Mouse (Mus musculus) neural tube, embryonic 15.5 days (tissue): Measurements from ENCODE around the gene Otos. TPM values are rescaled to one million over a fixed set of nuclear protein-coding genes. Genes with fewer than 3 reads are reported as not detected.

Experiments used
- ATAC-seq: fragments of 200-750 bp; cut with Nextera tagmentation; 2 replicates; pipeline ENCODE4 v1.8.0; 2017; ENCODE audit warnings: mild to moderate bottlenecking, moderate TSS enrichment, moderate library complexity; ENCODE audit not compliant: low FRiP score
- H3K27ac ChIP-seq: fragments of 300-500 bp; sonication (generic); replicated peaks from 2 replicates; pipeline ENCODE4 v1.5.1; 2015; ENCODE audit warnings: mild to moderate bottlenecking, inconsistent platforms
- H3K27me3 ChIP-seq: fragments of 300-500 bp; sonication (generic); replicated peaks from 2 replicates; pipeline ENCODE4 v1.6.1; 2015; ENCODE audit warnings: inconsistent platforms
- H3K36me3 ChIP-seq: fragments of 300-500 bp; sonication (generic); 2 replicates; pipeline ENCODE4 v1.6.1; 2015; ENCODE audit warnings: inconsistent platforms
- H3K4me1 ChIP-seq: fragments of 300-500 bp; sonication (generic); 2 replicates; pipeline ENCODE4 v1.6.1; 2015; ENCODE audit warnings: inconsistent platforms
- H3K4me2 ChIP-seq: fragments of 300-500 bp; sonication (generic); 2 replicates; pipeline ENCODE4 v1.6.1; 2015; ENCODE audit warnings: inconsistent platforms, mild to moderate bottlenecking, moderate library complexity
- H3K4me3 ChIP-seq: fragments of 300-500 bp; sonication (generic); replicated peaks from 2 replicates; pipeline ENCODE4 v1.5.1; 2015; ENCODE audit warnings: mild to moderate bottlenecking, inconsistent platforms
- H3K9ac ChIP-seq: fragments of 300-500 bp; sonication (generic); replicated peaks from 2 replicates; pipeline ENCODE4 v1.6.1; 2015; ENCODE audit warnings: mild to moderate bottlenecking, inconsistent platforms
- H3K9me3 ChIP-seq: fragments of 300-500 bp; sonication (generic); replicated peaks from 2 replicates; pipeline ENCODE4 v1.6.1; 2016; ENCODE audit warnings: inconsistent platforms
- WGBS: fragments of 180-500 bp; shearing (Covaris S2); methylation state at CpG from one replicate; pipeline ENCODE4 v1.1.7; 2015; ENCODE audit warnings: mixed read lengths; 5-methylcytosine and 5-hydroxymethylcytosine counted together
- polyA plus RNA-seq: library from polyadenylated mRNA; unstranded; fragments of >200 nt; fragmentation: Nextera tagmentation; extraction: Ambion mirVana; gene quantifications from 2 replicates; pipeline ENCODE4 v1.2.1, GENCODE M21; 2015

The Otos gene
- polyA plus RNA-seq, result 0.33 and 0.73 TPM in 2 replicates

DNA sequence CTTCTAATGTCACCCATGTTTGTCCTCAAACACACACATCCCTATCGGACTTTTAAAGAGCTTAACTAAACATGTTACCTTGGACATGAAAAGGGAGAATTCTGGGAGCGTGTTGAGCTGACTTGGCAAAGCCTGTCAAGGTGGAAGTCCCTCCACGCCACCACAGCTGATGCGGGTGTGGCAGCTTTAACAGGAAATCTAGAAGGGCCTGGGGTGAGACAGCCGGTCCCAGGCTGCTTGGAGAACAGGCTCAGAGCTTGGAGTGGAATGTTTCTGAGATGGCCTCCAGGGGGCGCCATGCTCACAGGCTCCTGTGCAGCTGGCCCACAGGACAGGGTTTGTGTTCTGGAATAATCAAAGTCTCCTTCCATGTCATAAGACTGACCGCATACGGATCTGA, at the start of gene Otos:
TSS of gene Otos (minus strand) at position 169 of the 400 bp plus-strand sequence.
- 0 out of 2 replicates have a peak, but pooled peaks cover 3% of the 10 kb centered on the region for H3K27me3 ChIP-seq
- WGBS, result 28% methylated on average over 8 of the region's 8 CpGs
- no peak within 1 kb of the TSS for H3K4me3 ChIP-seq
- no peaks in the 10 kb centered on the region for H3K9me3 ChIP-seq
- peaks cover 15% of the 10 kb centered on the region for H3K4me1 ChIP-seq
- ATAC-seq, result peak; percentile 69; the same call in 1 of the 2 replicates
- H3K4me2 ChIP-seq, result peak within 1 kb of the TSS; percentile 28
- H3K36me3 ChIP-seq, result no peaks in the 10 kb centered on the region
- H3K9ac ChIP-seq, result 0 out of 2 replicates have a peak within 1 kb of the TSS, but pooled peaks have one; percentile 1
- H3K27ac ChIP-seq, result 0 out of 2 replicates have a peak within 1 kb of the TSS, but pooled peaks have one; percentile 13

DNA sequence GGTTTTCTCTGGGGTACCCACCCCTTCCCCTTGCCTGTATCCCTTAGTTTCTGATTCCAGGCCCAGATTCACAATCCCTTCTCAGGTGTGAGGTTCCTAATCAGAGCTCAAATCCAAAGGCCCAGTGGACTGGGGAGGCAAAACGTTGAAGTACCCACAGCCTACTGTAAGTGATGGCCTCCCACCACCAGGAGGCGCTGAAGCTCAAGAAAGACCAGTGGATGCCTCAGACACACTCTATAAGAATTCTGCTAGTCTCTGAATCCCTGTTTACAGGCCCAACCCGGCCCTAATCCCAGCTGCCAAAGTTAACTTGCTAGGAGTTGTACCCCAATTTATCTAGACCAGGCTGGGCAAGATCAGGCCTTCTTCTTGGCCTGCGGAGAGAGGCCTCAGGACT, 48.2 kb upstream of the Otos start:
- H3K27me3 ChIP-seq, result no peaks in the 10 kb centered on the region
- H3K4me3 ChIP-seq, result no peak overlapping the region
- H3K4me1 ChIP-seq, result peaks cover 6% of the 10 kb centered on the region
- no peaks in the 10 kb centered on the region for H3K9me3 ChIP-seq
- H3K9ac ChIP-seq, result no peak overlapping the region
- ATAC-seq, result no peak
- WGBS, result 32% methylated on average over 4 of the region's 4 CpGs
- no peak overlapping the region for H3K4me2 ChIP-seq
- H3K36me3 ChIP-seq, result no peaks in the 10 kb centered on the region
- H3K27ac ChIP-seq, result no peak overlapping the region

DNA sequence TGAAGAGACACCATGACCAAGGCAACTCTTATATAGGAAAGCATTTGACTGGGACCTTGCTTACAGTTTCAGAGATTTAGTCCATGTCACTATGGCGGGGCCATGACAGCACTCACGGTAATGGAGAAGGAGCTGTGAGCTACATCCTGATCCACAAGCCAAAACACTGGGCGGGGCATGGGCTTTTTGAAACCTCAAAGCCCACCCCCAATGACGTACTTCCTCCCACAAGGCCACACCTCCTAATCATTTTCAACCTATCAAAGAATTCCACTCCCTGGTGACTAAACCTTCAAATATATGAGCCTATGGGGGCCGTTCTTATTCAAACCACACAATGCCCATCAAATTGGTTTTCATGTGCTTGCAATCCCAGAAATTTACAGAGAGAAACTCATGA, 47.1 kb upstream of the Otos start:
- WGBS, result 83% methylated on average over 5 of the region's 5 CpGs
- H3K4me1 ChIP-seq, result peaks cover 6% of the 10 kb centered on the region
- H3K4me2 ChIP-seq, result no peak overlapping the region
- no peak for ATAC-seq
- no peaks in the 10 kb centered on the region for H3K36me3 ChIP-seq
- no peak overlapping the region for H3K27ac ChIP-seq
- H3K27me3 ChIP-seq, result no peaks in the 10 kb centered on the region
- no peaks in the 10 kb centered on the region for H3K9me3 ChIP-seq
- no peak overlapping the region for H3K4me3 ChIP-seq
- H3K9ac ChIP-seq, result no peak overlapping the region

DNA sequence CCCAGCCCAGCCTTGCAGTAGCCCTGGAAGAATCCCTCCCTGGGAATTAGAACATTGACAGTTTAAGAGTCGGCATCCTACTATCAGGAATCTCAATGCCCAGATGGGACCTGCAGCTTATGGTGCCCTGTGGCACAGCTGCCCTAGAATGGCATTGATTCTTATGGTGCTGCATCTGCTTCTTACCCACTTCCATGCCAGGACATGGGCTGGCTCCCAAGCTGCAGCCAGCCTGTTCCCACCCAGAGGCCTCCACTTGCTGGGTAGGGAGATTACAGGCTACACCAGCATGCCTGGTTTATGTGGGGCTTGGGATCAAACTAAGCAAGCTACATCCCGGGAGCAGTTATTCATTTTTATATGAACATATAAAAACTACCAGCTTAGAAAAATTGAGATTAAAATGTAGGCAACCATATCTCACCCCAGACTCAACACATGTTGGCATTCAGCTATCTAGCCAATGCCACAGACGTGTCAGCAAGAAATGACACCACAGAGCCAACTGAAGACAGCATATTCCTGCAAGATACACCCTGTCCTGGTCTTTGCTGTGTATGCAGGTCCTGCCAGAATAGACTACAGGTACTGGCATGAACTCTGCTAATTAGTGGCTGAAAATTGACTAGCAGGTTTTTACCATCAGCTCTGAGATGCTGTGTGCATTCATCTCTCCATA, 42.7 kb upstream of the Otos start:
- Histone ChIP-seq H3K27me3 (no peaks in the 10 kb centered on the region), H3K9me3 (no peaks in the 10 kb centered on the region), H3K9ac (no peak overlapping the region), H3K27ac (no peak overlapping the region), H3K4me1 (0 out of 2 replicates have a peak, but pooled peaks cover 10% of the 10 kb centered on the region), H3K4me2 (no peak overlapping the region), H3K4me3 (no peak overlapping the region), H3K36me3 (no peaks in the 10 kb centered on the region)
- 74% methylated on average over 3 of the region's 3 CpGs for WGBS
- no peak for ATAC-seq

DNA sequence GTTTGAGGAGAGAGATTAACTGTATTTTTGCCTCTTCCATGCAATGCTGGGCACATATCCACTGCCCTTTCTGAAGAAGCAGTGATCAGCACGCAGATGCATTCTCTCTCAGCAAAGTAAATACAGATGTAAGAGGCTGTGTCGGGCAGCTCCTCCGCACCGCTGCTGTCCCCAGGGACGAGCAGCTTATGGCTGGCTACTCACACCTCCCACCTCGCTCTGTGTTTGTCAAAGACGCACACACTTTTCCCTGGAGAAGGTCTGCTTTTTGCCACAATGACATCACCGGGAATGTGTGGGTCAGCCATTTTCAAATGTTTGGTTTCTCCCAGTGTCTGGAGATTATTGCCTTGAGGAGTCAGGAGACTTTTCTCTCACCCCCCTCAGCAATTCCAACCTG, 38.4 kb upstream of the Otos start:
- WGBS, result 62% methylated on average over 8 of the region's 8 CpGs
- Histone ChIP-seq H3K27ac (no peak overlapping the region), H3K27me3 (no peaks in the 10 kb centered on the region), H3K9me3 (no peaks in the 10 kb centered on the region), H3K4me3 (no peak overlapping the region), H3K4me1 (0 out of 2 replicates have a peak, but pooled peaks cover 13% of the 10 kb centered on the region), H3K9ac (no peak overlapping the region), H3K4me2 (no peak overlapping the region), H3K36me3 (no peaks in the 10 kb centered on the region)
- no peak for ATAC-seq

DNA sequence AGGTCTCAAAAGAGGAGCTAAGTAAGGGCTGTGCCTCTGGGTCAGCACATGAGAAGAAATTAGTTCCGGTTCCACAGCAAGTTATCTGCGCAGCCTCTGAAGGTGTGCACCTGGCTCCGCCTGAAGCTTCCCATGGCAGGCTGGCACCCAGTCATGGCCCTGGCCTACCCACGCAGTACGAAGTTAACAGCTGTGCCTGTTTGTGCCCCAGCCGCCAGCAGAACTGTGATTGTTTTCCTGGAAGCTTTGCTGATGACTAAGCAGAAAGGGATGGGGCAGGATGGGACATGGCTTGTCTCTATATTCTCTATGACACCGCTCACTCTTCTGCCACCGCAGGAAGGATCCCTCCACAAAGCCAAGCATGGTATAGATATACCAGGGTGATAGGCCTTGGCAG, 34.5 kb upstream of the Otos start:
- Histone ChIP-seq H3K9me3 (no peaks in the 10 kb centered on the region), H3K4me2 (no peak overlapping the region), H3K27me3 (no peaks in the 10 kb centered on the region), H3K36me3 (no peaks in the 10 kb centered on the region), H3K27ac (no peak overlapping the region), H3K9ac (no peak overlapping the region), H3K4me1 (peaks cover 25% of the 10 kb centered on the region), H3K4me3 (no peak overlapping the region)
- WGBS, result 87% methylated on average over 8 of the region's 8 CpGs
- ATAC-seq, result no peak

DNA sequence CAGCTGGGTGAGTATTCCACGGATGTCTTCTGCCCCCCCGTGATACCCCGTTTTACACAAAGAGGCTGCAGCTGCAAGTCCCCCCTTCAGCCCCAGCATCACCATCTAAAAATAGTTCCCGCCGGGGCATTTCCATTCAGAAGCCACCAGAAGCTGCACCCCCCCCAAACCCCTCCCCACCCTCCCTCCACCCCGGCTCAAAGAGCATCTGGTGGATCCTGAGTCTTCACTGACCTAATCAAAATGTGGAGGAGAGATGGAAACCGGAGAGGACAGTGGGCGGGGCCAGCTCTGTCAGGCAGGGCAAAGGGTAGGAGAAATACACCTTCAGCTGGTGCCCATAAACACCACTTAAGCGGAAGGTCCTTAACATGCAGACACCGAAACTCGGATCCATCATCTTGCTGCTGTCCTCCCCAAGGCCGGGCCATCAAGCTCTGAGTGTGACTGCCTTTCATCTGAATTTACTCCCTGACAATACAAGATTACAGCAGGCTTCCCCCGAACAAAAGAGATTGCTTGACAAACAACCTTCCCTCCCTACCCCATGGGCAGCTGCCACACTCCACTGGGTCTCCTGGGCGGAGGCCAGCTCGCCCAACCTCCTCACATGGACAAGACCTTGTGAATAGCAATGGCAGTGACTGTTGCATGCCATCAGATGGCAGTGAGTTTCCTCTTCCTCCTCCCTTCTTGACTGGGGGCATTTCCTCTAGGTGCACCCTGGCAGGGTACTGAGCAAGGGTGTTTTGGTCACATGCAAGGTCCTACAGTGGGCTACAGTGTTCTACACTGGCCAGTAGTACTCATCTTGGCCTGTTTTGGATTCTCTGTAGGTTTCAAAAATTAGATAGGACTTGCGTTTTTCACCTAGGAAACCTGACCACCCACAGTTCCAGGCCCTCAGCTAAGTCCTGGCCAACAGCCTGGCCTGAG, 32.3 kb upstream of the Otos start:
- no peak overlapping the region for H3K27ac ChIP-seq
- WGBS, result 11% methylated on average over 16 of the region's 16 CpGs

DNA sequence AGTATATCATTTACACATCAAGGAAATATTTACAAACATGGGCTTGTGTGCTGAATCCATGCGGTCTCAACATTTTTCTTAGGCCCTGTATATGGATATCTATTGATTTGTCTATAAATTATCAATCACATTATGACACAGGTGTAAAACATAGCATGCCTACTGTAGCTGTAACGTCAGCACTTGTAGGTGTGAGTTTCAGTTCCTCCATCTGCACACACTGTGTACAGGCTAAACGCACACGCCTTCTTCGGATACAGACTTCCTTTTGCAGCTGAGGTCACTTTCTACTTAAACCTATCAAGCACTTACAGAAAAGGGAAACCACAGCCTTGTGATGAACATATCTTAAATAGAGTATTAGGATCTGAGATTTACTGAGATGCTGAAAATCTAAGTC, 30.1 kb upstream of the Otos start:
- Histone ChIP-seq H3K9me3 (no peaks in the 10 kb centered on the region), H3K27ac (no peak overlapping the region), H3K4me1 (peaks cover 15% of the 10 kb centered on the region), H3K36me3 (no peaks in the 10 kb centered on the region), H3K9ac (no peak overlapping the region), H3K27me3 (no peaks in the 10 kb centered on the region), H3K4me2 (no peak overlapping the region), H3K4me3 (no peak overlapping the region)
- 88% methylated on average over 5 of the region's 5 CpGs for WGBS
- ATAC-seq, result no peak

More for the DNA sequence above, 32.3 kb upstream of the Otos start:
- peaks cover 15% of the 10 kb centered on the region for H3K4me1 ChIP-seq
- H3K9ac ChIP-seq, result no peak overlapping the region
- peak; percentile 80; the same call in 1 of the 2 replicates for ATAC-seq
- peak overlapping the region; percentile 22; the same call in 1 of the 2 replicates for H3K4me2 ChIP-seq
- no peaks in the 10 kb centered on the region for H3K9me3 ChIP-seq
- H3K4me3 ChIP-seq, result no peak overlapping the region
- H3K27me3 ChIP-seq, result no peaks in the 10 kb centered on the region
- no peaks in the 10 kb centered on the region for H3K36me3 ChIP-seq

DNA sequence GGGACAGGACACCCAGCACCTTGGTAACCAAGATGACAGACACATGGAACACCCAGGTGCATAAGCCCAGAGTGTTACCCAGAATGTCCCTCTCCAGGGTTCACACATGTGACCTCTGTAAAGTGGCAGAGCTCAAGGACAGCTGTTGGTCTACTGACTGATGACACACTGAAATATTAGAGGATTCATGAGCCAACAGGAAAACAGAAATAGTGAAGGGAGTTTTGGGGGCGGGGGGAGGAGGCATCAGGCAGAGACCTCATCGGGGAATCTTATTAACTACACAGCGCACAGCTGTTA, 28.0 kb upstream of the Otos start:
- no peak overlapping the region for H3K4me2 ChIP-seq
- peaks cover 15% of the 10 kb centered on the region for H3K4me1 ChIP-seq
- H3K4me3 ChIP-seq, result no peak overlapping the region
- no peaks in the 10 kb centered on the region for H3K9me3 ChIP-seq
- no peak overlapping the region for H3K9ac ChIP-seq
- no peak for ATAC-seq
- H3K27ac ChIP-seq, result no peak overlapping the region
- no peaks in the 10 kb centered on the region for H3K27me3 ChIP-seq
- WGBS, result 57% methylated on average over 3 of the region's 3 CpGs
- no peaks in the 10 kb centered on the region for H3K36me3 ChIP-seq

DNA sequence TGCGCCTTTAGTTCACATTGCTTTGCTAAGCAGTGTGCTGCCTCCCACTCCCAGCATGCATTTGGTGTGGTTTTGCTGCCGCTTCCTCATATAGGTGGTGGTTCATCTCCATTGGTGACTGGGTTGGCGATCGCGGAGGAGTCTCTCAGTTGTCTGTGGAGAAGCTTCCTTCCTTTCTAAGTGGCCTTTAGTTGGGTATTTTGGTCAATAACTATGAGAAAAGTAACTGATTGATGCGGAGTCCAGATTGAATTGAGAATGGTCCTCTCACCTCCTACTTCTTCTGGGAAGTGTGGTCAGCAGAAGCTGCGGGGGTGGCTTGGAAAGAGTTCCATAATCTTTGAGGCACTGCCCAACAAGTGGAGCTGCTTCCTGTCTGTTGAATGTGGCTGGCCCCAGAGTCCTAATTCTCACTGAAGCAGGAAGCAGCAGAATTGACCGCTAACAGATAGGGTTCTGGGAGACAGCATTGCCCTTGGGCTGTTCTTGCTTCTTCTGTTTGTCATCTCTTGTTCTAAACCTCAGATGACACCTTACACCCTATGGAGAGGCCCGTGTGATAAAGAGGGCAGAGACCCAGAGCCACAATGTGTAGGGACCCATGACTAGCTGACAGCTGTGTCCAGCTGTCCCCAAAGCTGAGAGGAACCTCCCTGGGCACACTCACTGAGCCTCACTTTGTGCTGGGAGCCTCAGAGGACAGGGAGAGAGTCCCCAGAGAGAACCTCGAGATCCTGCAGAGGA, 27.5 kb upstream of the Otos start:
- 86% methylated on average over 10 of the region's 10 CpGs for WGBS
- Histone ChIP-seq H3K4me3 (no peak overlapping the region), H3K27me3 (no peaks in the 10 kb centered on the region), H3K4me1 (peaks cover 12% of the 10 kb centered on the region), H3K9me3 (no peaks in the 10 kb centered on the region), H3K9ac (no peak overlapping the region), H3K27ac (no peak overlapping the region), H3K36me3 (no peaks in the 10 kb centered on the region), H3K4me2 (no peak overlapping the region)
- ATAC-seq, result no peak

DNA sequence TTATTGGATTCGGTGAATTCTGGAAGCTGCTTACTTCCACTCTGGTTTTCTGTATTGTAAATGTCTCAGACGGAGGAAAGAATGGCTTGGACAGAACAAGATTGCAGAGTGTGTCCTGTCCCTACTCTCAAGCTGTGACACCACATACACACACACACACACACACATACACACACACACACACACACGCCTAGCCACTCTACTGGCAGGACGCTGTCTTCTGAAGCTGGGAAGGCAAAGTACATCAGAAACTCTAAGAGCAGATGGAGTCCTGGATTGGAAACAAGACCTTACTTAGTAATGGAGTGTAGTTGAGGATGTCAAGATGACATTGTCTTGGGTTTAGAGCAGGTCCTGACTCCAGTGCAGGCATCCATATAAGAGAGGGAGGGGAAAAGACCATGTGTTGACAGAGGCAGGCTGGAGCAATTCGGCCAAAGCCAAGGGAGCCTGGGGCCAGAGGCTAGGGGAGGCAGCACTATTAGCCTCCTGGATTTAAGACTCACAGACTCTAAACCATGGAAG, 24.7 kb upstream of the Otos start:
- 92% methylated on average over 5 of the region's 5 CpGs for WGBS
- Histone ChIP-seq H3K4me1 (0 out of 2 replicates have a peak, but pooled peaks cover 2% of the 10 kb centered on the region), H3K4me2 (no peak overlapping the region), H3K27me3 (no peaks in the 10 kb centered on the region), H3K4me3 (no peak overlapping the region), H3K9ac (no peak overlapping the region), H3K9me3 (peaks cover 5% of the 10 kb centered on the region; the same call in 1 of the 2 replicates), H3K27ac (no peak overlapping the region), H3K36me3 (no peaks in the 10 kb centered on the region)
- no peak for ATAC-seq
